In the genomic region with DNA sequence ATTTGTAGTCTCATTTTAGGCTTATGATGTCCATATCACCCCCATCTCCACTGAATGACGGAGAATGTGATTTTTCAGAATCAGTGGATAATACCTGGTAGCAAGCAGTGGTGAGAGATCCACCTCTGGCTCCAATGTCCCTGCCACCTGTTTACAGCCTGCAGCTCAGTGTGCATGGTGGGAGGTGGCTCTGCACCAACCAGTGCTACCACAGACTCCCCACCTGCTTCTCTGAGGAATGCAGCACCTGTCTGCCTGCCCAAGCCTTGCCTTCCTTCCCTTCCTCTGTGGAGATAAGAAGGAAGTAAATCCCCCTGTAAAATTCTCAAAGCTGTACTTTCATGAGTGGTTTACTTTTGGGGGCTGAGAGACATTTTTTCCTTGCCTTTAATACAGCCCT, we compare ENCODE assay signal across 26 mouse cellular contexts.
A peak's percentile ranks its signal among the peaks of the same experiment; 100 is the strongest.
DNase-seq lines count a peak whose midpoint lies in the region; ATAC-seq and TF ChIP-seq lines count a peak whose summit lies in the region.
"Had no signal": no experiment of that assay in that cellular context is flagged by ENCODE, and none has a peak within 500 bp of the region (broad histone marks: within the 10 kb centered on the region; RNA-seq: fewer than 3 reads in every experiment).

No protein-coding gene starts in this region.

- 41% methylated on average over 1 of the region's 1 CpGs for WGBS in liver, embryonic 16.5 days (ENCODE audit: insufficient replicate concordance)
- WGBS in liver, embryonic 12.5 days (ENCODE audit: insufficient replicate concordance), result 48% methylated on average over 1 of the region's 1 CpGs
- WGBS in lung, postnatal 0 days, result 62% methylated on average over 1 of the region's 1 CpGs
- WGBS in lung, adult 2 months, result 69% methylated on average over 1 of the region's 1 CpGs
- WGBS in intestine, postnatal 0 days, result 36% methylated on average over 1 of the region's 1 CpGs
- 44% methylated on average over 1 of the region's 1 CpGs for WGBS in stomach, postnatal 0 days

- no peaks in the 10 kb centered on the region for H3K27me3 ChIP-seq in liver, embryonic 16.5 days (ENCODE audit: control insufficient read depth, insufficient read depth, low read depth, low read length)
- no peaks in the 10 kb centered on the region for H3K27me3 ChIP-seq in liver, embryonic 12.5 days (replicated peaks)
- no peaks in the 10 kb centered on the region for H3K27me3 ChIP-seq in lung, postnatal 0 days (replicated peaks; ENCODE audit: insufficient read depth, low read length)
- no peaks in the 10 kb centered on the region for H3K27me3 ChIP-seq in intestine, postnatal 0 days (replicated peaks; ENCODE audit: control insufficient read depth, insufficient read depth, low read length)
- no peaks in the 10 kb centered on the region for H3K27me3 ChIP-seq in stomach, postnatal 0 days (ENCODE audit: control insufficient read depth, insufficient read depth, low read length)
- H3K27me3 ChIP-seq: embryonic facial prominence, embryonic 15.5 days; forebrain, embryonic 12.5 days; heart, embryonic 13.5 days; hindbrain, embryonic 15.5 days; midbrain, embryonic 15.5 days; neural tube, embryonic 12.5 days had no signal

- H3K36me3 ChIP-seq in liver, embryonic 16.5 days (ENCODE audit: control insufficient read depth, insufficient read depth), result no peaks in the 10 kb centered on the region
- H3K36me3 ChIP-seq in liver, embryonic 12.5 days, result no peaks in the 10 kb centered on the region
- no peaks in the 10 kb centered on the region for H3K36me3 ChIP-seq in lung, postnatal 0 days (ENCODE audit: insufficient read depth, low read length)
- no peaks in the 10 kb centered on the region for H3K36me3 ChIP-seq in intestine, postnatal 0 days (ENCODE audit: control insufficient read depth, insufficient read depth)
- no peaks in the 10 kb centered on the region for H3K36me3 ChIP-seq in stomach, postnatal 0 days (ENCODE audit: control insufficient read depth, insufficient read depth, low read length)
- H3K36me3 ChIP-seq: embryonic facial prominence, embryonic 10.5 days; embryonic facial prominence, embryonic 15.5 days; forebrain, embryonic 12.5 days; G1E; heart, embryonic 13.5 days; hindbrain, embryonic 15.5 days; midbrain, embryonic 15.5 days; neural tube, embryonic 12.5 days had no signal

- H3K9me3 ChIP-seq in liver, embryonic 16.5 days (replicated peaks; ENCODE audit: control insufficient read depth, low read length), result no peaks in the 10 kb centered on the region
- H3K9me3 ChIP-seq in liver, embryonic 12.5 days (replicated peaks), result no peaks in the 10 kb centered on the region
- no peaks in the 10 kb centered on the region for H3K9me3 ChIP-seq in lung, postnatal 0 days (ENCODE audit: low read length)
- no peaks in the 10 kb centered on the region for H3K9me3 ChIP-seq in intestine, postnatal 0 days (ENCODE audit: control insufficient read depth)
- H3K9me3 ChIP-seq in stomach, postnatal 0 days (ENCODE audit: control insufficient read depth, low read length), result no peaks in the 10 kb centered on the region
- H3K9me3 ChIP-seq: embryonic facial prominence, embryonic 10.5 days; embryonic facial prominence, embryonic 15.5 days; forebrain, embryonic 12.5 days; G1E; heart, embryonic 13.5 days; hindbrain, embryonic 15.5 days; midbrain, embryonic 15.5 days; neural tube, embryonic 12.5 days had no signal

- peak; percentile 10 for DNase-seq in lung, postnatal 0 days (ENCODE audit: low spot score)
- no peak for DNase-seq in lung, adult 2 months
- DNase-seq in stomach, postnatal 0 days (ENCODE audit: low spot score), result no peak
- no peak for DNase-seq in natural killer cell, adult 2 months (ENCODE audit: low spot score in 2 of 2)
- DNase-seq: cerebellum, adult 2 months; cerebellum, postnatal 25 days; forebrain, postnatal 0 days; gastrocnemius, postnatal 10 days; heart, postnatal 10 days; kidney, adult 11 months; kidney, postnatal 14 days; layer of hippocampus, adult 9-11 months; right cerebral cortex, postnatal 4 days; thymus, adult 18-20 months; thymus, postnatal 4 days had no signal

- TF ChIP-seq CTCF in lung, postnatal 0 days (IDR thresholded peaks at IDR 0.05), result no peak
- no peak for TF ChIP-seq CTCF in lung, adult 2 months (IDR thresholded peaks at IDR 0.05; ENCODE audit: insufficient read depth, low read length)
- TF ChIP-seq CTCF in intestine, postnatal 0 days (IDR thresholded peaks at IDR 0.05; ENCODE audit: low read depth), result no peak
- TF ChIP-seq CTCF in stomach, postnatal 0 days (IDR thresholded peaks at IDR 0.05; ENCODE audit: low read depth), result no peak

- no peak for TF ChIP-seq EP300 in lung, postnatal 0 days (IDR thresholded peaks at IDR 0.05)
- TF ChIP-seq EP300 in stomach, postnatal 0 days (optimal IDR thresholded peaks at IDR 0.05), result no peak

- no peak for TF ChIP-seq POLR2A in lung, adult 2 months (IDR thresholded peaks at IDR 0.05; ENCODE audit: borderline replicate concordance, extremely low read depth, low read depth, low read length)

- no peak overlapping the region for H3K4me3 ChIP-seq in liver, embryonic 16.5 days (ENCODE audit: low read depth, low read length)
- H3K4me3 ChIP-seq in liver, embryonic 12.5 days, result no peak overlapping the region
- H3K4me3 ChIP-seq in lung, postnatal 0 days (ENCODE audit: low read depth, low read length), result no peak overlapping the region
- no peak overlapping the region for H3K4me3 ChIP-seq in lung, adult 2 months (replicated peaks; ENCODE audit: extremely low read depth, low read depth, low read length)
- H3K4me3 ChIP-seq in intestine, postnatal 0 days (ENCODE audit: low read depth, low read length), result no peak overlapping the region
- no peak overlapping the region for H3K4me3 ChIP-seq in stomach, postnatal 0 days (ENCODE audit: low read depth, low read length)
- H3K4me3 ChIP-seq: embryonic facial prominence, embryonic 10.5 days; embryonic facial prominence, embryonic 15.5 days; forebrain, embryonic 12.5 days; heart, embryonic 13.5 days; hindbrain, embryonic 15.5 days; midbrain, embryonic 15.5 days; neural tube, embryonic 12.5 days had no signal

- ATAC-seq in liver, embryonic 16.5 days (ENCODE audit: low read depth), result peak; percentile 53; the same call in 1 of the 2 replicates
- ATAC-seq in liver, embryonic 12.5 days, result no peak
- ATAC-seq in lung, postnatal 0 days, result peak; percentile 58; the same call in 1 of the 2 replicates
- ATAC-seq in intestine, postnatal 0 days, result peak; percentile 91
- peak; percentile 27; the same call in 1 of the 2 replicates for ATAC-seq in stomach, postnatal 0 days (ENCODE audit: low FRiP score, low TSS enrichment)
- ATAC-seq: forebrain, postnatal 0 days; midbrain, embryonic 15.5 days had no signal

- no peak overlapping the region for H3K9ac ChIP-seq in liver, embryonic 16.5 days (ENCODE audit: low read depth, low read length)
- H3K9ac ChIP-seq in liver, embryonic 12.5 days, result no peak overlapping the region
- no peak overlapping the region for H3K9ac ChIP-seq in lung, postnatal 0 days (replicated peaks; ENCODE audit: low read depth)
- H3K9ac ChIP-seq in intestine, postnatal 0 days (ENCODE audit: low read depth, low read length), result no peak overlapping the region
- no peak overlapping the region for H3K9ac ChIP-seq in stomach, postnatal 0 days (ENCODE audit: low read length)
- H3K9ac ChIP-seq: embryonic facial prominence, embryonic 15.5 days; forebrain, embryonic 12.5 days; forebrain, postnatal 0 days; heart, embryonic 13.5 days; hindbrain, embryonic 15.5 days; midbrain, embryonic 15.5 days; neural tube, embryonic 12.5 days had no signal

- peak overlapping the region; percentile 63 for H3K27ac ChIP-seq in liver, embryonic 16.5 days (ENCODE audit: low read length)
- no peak overlapping the region for H3K27ac ChIP-seq in liver, embryonic 12.5 days
- H3K27ac ChIP-seq in lung, postnatal 0 days (ENCODE audit: low read length), result peak overlapping the region; percentile 64
- H3K27ac ChIP-seq in intestine, postnatal 0 days (ENCODE audit: low read depth, low read length), result peak overlapping the region; percentile 62; the same call in 1 of the 2 replicates
- peak overlapping the region; percentile 53; the same call in 1 of the 2 replicates for H3K27ac ChIP-seq in stomach, postnatal 0 days (replicated peaks)
- H3K27ac ChIP-seq: embryonic facial prominence, embryonic 10.5 days; embryonic facial prominence, embryonic 15.5 days; forebrain, embryonic 12.5 days; heart, embryonic 13.5 days; hindbrain, embryonic 15.5 days; midbrain, embryonic 15.5 days; neural tube, embryonic 12.5 days had no signal

- no peaks in the 10 kb centered on the region; the same call in 1 of the 2 replicates for H3K4me1 ChIP-seq in liver, embryonic 16.5 days (ENCODE audit: control insufficient read depth, low read depth, low read length)
- H3K4me1 ChIP-seq in liver, embryonic 12.5 days, result no peaks in the 10 kb centered on the region
- no peaks in the 10 kb centered on the region for H3K4me1 ChIP-seq in lung, postnatal 0 days (ENCODE audit: insufficient read depth, low read depth, low read length)
- H3K4me1 ChIP-seq in lung, adult 2 months (ENCODE audit: control insufficient read depth, insufficient read depth, low read length), result peaks cover 2% of the 10 kb centered on the region
- H3K4me1 ChIP-seq in intestine, postnatal 0 days (replicated peaks; ENCODE audit: control insufficient read depth, insufficient read depth, low read length), result no peaks in the 10 kb centered on the region
- H3K4me1 ChIP-seq in stomach, postnatal 0 days (replicated peaks; ENCODE audit: control insufficient read depth, insufficient read depth), result no peaks in the 10 kb centered on the region
- H3K4me1 ChIP-seq: embryonic facial prominence, embryonic 15.5 days; heart, embryonic 13.5 days; hindbrain, embryonic 15.5 days; midbrain, embryonic 15.5 days; neural tube, embryonic 12.5 days had no signal

- no peak overlapping the region for H3K4me2 ChIP-seq in liver, embryonic 16.5 days (ENCODE audit: low read depth, low read length)
- no peak overlapping the region for H3K4me2 ChIP-seq in liver, embryonic 12.5 days
- no peak overlapping the region for H3K4me2 ChIP-seq in lung, postnatal 0 days (replicated peaks; ENCODE audit: low read depth, low read length)
- H3K4me2 ChIP-seq in intestine, postnatal 0 days (replicated peaks; ENCODE audit: low read depth), result no peak overlapping the region
- H3K4me2 ChIP-seq in stomach, postnatal 0 days (replicated peaks; ENCODE audit: low read depth), result no peak overlapping the region
- H3K4me2 ChIP-seq: embryonic facial prominence, embryonic 15.5 days; forebrain, embryonic 12.5 days; heart, embryonic 13.5 days; hindbrain, embryonic 15.5 days; midbrain, embryonic 15.5 days; neural tube, embryonic 12.5 days had no signal
